Mouse (Mus musculus) limb, embryonic 14.5 days (tissue): Measurements from ENCODE around the gene Astn2. TPM values are rescaled to one million over a fixed set of nuclear protein-coding genes. Genes with fewer than 3 reads are reported as not detected.

Experiments used
- ATAC-seq: fragments of 200-750 bp; cut with Nextera tagmentation; 2 replicates; pipeline ENCODE4 v1.8.0; 2017; ENCODE audit warnings: low read depth, moderate number of reproducible peaks, moderate TSS enrichment; ENCODE audit not compliant: low FRiP score
- DNase-seq: peaks from one replicate; pipeline ENCODE4 v3.0.0-alpha.2; 2015; ENCODE audit warnings: low spot score
- H3K27ac ChIP-seq: fragments of 300-500 bp; sonication (generic); replicated peaks from 2 replicates; pipeline ENCODE4 v1.5.1; 2014; ENCODE audit warnings: low read depth, mild to moderate bottlenecking, low read length, moderate library complexity, mixed read lengths
- H3K27me3 ChIP-seq: fragments of 300-500 bp; sonication (generic); 2 replicates; pipeline ENCODE4 v1.6.1; 2014; ENCODE audit warnings: low read length, mixed read lengths; ENCODE audit not compliant: control insufficient read depth, insufficient read depth
- H3K36me3 ChIP-seq: fragments of 300-500 bp; sonication (generic); 2 replicates; pipeline ENCODE4 v1.6.1; 2014; ENCODE audit warnings: mild to moderate bottlenecking, low read length, moderate library complexity, mixed read lengths; ENCODE audit not compliant: control insufficient read depth, insufficient read depth
- H3K4me1 ChIP-seq: fragments of 300-500 bp; sonication (generic); 2 replicates; pipeline ENCODE4 v1.6.1; 2014; ENCODE audit warnings: antibody characterized with exemption, low read length, mixed read lengths; ENCODE audit not compliant: control insufficient read depth, insufficient read depth
- H3K4me2 ChIP-seq: fragments of 300-500 bp; sonication (generic); replicated peaks from 2 replicates; pipeline ENCODE4 v1.6.1; 2014; ENCODE audit warnings: low read depth, mild to moderate bottlenecking, low read length, moderate library complexity; ENCODE audit not compliant: severe bottlenecking
- H3K4me3 ChIP-seq: fragments of 300-500 bp; sonication (generic); replicated peaks from 2 replicates; pipeline ENCODE4 v1.5.1; 2014; ENCODE audit warnings: low read length
- H3K9ac ChIP-seq: fragments of 300-500 bp; sonication (generic); 2 replicates; pipeline ENCODE4 v1.6.1; 2014; ENCODE audit warnings: mild to moderate bottlenecking, low read depth, low read length, moderate library complexity; ENCODE audit not compliant: severe bottlenecking
- H3K9me3 ChIP-seq: fragments of 300-500 bp; sonication (generic); 2 replicates; pipeline ENCODE4 v1.6.1; 2016; ENCODE audit warnings: low read length; ENCODE audit not compliant: control insufficient read depth
- POLR2A ChIP-seq: fragments of 200-500 bp; IDR thresholded peaks from 2 replicates; pipeline ENCODE4 v1.8.0; 2012; ENCODE audit warnings: inconsistent platforms, mild to moderate bottlenecking, moderate library complexity, borderline replicate concordance; ENCODE audit not compliant: insufficient read depth, insufficient read length; ENCODE audit errors: extremely low read depth
- WGBS: fragments of 180-500 bp; shearing (Covaris S2); extraction: QIAGEN DNeasy Blood & Tissue Kit; methylation state at CpG from one replicate; pipeline ENCODE4 v1.1.7; 2014; 5-methylcytosine and 5-hydroxymethylcytosine counted together
- polyA plus RNA-seq, 2 experiments: library from polyadenylated mRNA; depleted of rRNA in 1 of 2; stranded (reverse) in 1 of 2; unstranded in 1 of 2; fragments of >200 nt; fragmentation: Nextera tagmentation in 1 of 2; extraction: Ambion mirVana in 1 of 2; gene quantifications; 2 replicates each; pipeline versions ENCODE4 v1.2.1 to v1.2.3; 2012 to 2014

Astn2 gene
- polyA plus RNA-seq, 2 experiments: 1.6 to 8.7 TPM

DNA sequence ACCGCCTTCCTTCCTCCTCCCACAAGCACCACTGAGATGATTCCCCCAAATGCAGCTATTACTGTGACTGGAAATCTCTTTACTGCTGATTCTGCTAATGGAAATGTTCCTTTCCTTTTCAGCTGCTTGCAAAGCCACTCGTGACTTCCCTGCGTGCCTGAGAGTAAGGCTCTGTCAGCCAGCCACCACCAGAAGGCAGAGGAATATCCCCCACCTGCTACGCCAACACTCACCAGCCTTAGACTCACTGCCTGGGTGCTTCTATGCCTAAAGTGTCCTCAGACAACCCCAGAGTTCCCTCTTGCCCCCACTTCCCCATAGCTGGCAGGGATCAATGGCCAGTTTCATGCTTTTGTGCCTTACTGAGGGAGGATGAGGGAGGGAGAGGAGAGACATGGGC, 11.1 kb downstream of the Astn2 start:
- Histone ChIP-seq H3K4me1 (no peaks in the 10 kb centered on the region; the same call in 1 of the 2 replicates), H3K27me3 (no peaks in the 10 kb centered on the region), H3K4me3 (no peak overlapping the region), H3K36me3 (no peaks in the 10 kb centered on the region), H3K27ac (no peak overlapping the region), H3K9ac (no peak overlapping the region), H3K4me2 (no peak overlapping the region), H3K9me3 (no peaks in the 10 kb centered on the region)
- 70% methylated on average over 4 of the region's 4 CpGs for WGBS
- no peak for ATAC-seq
- TF ChIP-seq POLR2A: no peak
- DNase-seq: no peak

DNA sequence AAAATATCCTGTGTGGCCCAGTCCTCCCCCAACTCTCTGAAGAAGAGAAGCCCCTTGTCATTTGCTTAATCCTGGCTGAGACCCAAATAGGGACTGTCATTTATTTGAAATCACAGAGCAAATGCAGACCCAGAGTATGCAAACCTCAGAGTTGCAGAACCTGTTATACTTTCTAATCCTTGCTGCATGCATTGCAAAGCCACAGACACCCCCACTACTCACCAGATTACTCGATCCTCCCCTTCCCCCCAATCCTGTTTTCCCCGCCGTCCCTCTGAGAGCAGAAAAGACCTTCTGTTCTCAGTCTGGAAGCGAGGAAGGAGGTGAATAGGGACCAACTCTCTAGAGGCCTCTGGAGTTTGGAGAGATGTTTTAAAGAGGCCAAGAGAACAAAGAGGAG, 13.9 kb downstream of the Astn2 start:
- Histone ChIP-seq H3K4me3 (no peak overlapping the region), H3K9me3 (no peaks in the 10 kb centered on the region), H3K4me1 (peaks cover 3% of the 10 kb centered on the region; the same call in 1 of the 2 replicates), H3K27me3 (no peaks in the 10 kb centered on the region), H3K27ac (no peak overlapping the region), H3K9ac (no peak overlapping the region), H3K36me3 (no peaks in the 10 kb centered on the region), H3K4me2 (no peak overlapping the region)
- WGBS: 31% methylated on average over 4 of the region's 4 CpGs
- ATAC-seq (no peak), DNase-seq (peak; percentile 9)
- no peak for TF ChIP-seq POLR2A

DNA sequence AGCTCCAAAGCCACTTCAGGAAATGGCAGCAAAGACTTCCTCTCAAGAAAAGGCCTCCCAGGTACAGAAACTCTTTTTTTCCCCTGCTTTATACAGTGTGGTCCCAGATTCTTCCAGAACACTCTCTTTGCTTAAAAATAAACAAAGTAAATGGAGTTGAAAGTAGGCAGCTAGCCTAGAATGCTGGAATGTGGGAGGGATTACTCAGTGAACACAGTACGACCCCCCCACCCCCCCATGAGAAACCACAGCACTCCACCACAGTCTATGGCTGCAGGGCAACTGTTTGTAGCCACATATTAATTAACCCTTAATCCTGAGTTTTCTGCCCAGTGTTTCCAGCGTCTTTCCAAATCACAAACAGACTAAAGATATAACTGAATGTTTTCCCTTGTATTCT, 25.8 kb downstream of the Astn2 start:
- DNase-seq (no peak), ATAC-seq (no peak)
- H3K9ac ChIP-seq: no peak overlapping the region
- no peak overlapping the region for H3K4me2 ChIP-seq
- WGBS: 2% methylated on average over 2 of the region's 2 CpGs
- H3K27me3 ChIP-seq: no peaks in the 10 kb centered on the region
- TF ChIP-seq POLR2A: no peak
- no peaks in the 10 kb centered on the region for H3K9me3 ChIP-seq
- H3K36me3 ChIP-seq: no peaks in the 10 kb centered on the region
- no peak overlapping the region for H3K27ac ChIP-seq
- 0 out of 2 replicates have a peak, but pooled peaks cover 9% of the 10 kb centered on the region for H3K4me1 ChIP-seq
- H3K4me3 ChIP-seq: no peak overlapping the region

DNA sequence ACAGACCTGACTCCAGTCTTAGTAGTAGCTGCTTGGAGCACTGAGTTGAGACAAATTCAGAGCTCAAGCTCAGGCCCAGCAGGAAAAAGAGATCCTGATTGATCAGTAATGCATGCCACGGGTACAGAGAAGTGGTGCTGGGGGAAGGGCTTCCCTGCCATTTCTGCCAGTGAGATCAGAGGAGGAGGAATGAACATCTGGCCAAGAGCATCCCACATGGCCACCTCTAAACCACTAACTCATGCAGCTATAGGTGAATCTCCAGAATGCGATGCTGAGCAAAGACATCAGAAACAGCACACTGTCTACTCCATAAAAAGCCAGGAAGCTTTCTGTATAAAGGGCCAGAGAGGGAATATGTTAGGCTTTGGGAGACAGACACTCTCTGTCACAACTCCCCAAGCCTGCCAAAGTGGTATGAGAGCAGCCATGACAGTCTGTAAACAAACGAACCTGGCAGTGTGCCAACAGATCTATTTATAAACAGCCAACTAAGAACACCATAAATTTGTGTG, 33.8 kb downstream of the Astn2 start:
- ATAC-seq (no peak), DNase-seq (no peak)
- Histone ChIP-seq H3K4me1 (no peaks in the 10 kb centered on the region), H3K9ac (no peak overlapping the region), H3K36me3 (no peaks in the 10 kb centered on the region), H3K27me3 (no peaks in the 10 kb centered on the region), H3K27ac (no peak overlapping the region), H3K4me3 (no peak overlapping the region), H3K9me3 (no peaks in the 10 kb centered on the region), H3K4me2 (no peak overlapping the region)
- WGBS: 55% methylated on average over 3 of the region's 3 CpGs
- TF ChIP-seq POLR2A: no peak

DNA sequence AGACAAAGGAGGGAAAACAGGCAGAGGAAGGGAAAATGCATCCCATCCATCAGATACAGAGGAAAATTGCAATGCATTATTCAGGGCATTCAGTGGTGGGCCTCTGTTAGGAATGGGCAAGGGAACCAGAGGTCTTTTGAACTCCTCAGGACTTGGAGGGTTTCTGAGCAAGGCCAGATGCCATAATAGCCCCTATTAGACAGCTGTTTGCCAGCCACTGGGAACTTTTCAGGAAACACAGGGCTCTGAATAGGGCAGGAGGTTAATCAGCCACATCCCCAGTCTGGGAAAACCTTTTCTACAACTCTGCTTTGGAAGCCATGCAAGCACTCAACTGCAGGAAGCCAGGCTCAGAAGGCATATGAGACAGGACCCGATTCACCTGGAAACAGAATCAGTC, 38.9 kb downstream of the Astn2 start:
- 29% methylated on average over 1 of the region's 1 CpGs for whole genome bisulfite sequencing
- TF ChIP-seq POLR2A: no peak
- H3K9me3 ChIP-seq: no peaks in the 10 kb centered on the region
- no peak for ATAC-seq
- H3K4me3 ChIP-seq: no peak overlapping the region
- DNase-seq: no peak
- no peak overlapping the region for H3K27ac ChIP-seq
- no peaks in the 10 kb centered on the region for H3K27me3 ChIP-seq
- H3K9ac ChIP-seq: no peak overlapping the region
- H3K4me2 ChIP-seq: no peak overlapping the region
- no peaks in the 10 kb centered on the region for H3K4me1 ChIP-seq
- H3K36me3 ChIP-seq: no peaks in the 10 kb centered on the region

DNA sequence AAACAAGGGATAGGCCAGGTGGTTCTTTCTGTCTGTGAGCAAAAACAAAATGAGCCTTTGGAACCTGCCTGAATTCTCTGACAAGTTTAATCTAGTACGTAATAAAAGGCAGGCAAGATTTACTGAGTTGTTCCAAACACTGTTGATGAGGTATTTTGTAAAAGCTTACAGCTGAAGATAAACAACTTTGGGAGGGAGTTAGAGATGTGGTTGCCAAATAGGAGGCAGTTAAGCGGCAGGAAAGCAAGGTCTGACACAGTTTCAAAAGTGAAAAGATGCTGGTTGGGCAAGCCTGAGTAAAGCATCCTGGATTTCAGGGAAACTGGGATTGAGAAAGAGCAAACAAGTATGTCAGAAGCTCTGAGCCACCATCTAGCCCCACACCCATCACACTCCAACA, 59.8 kb downstream of the Astn2 start:
- no peak overlapping the region for H3K4me2 ChIP-seq
- no peak overlapping the region for H3K27ac ChIP-seq
- no peak overlapping the region for H3K4me3 ChIP-seq
- DNase-seq: no peak
- 69% methylated on average over 2 of the region's 2 CpGs for WGBS
- no peak overlapping the region for H3K9ac ChIP-seq
- TF ChIP-seq POLR2A: no peak
- H3K36me3 ChIP-seq: no peaks in the 10 kb centered on the region
- no peaks in the 10 kb centered on the region for H3K9me3 ChIP-seq
- H3K4me1 ChIP-seq: no peaks in the 10 kb centered on the region
- ATAC-seq: no peak
- H3K27me3 ChIP-seq: no peaks in the 10 kb centered on the region
